Mouse (Mus musculus): ENCODE data around the gene Gm9844.

DNA sequence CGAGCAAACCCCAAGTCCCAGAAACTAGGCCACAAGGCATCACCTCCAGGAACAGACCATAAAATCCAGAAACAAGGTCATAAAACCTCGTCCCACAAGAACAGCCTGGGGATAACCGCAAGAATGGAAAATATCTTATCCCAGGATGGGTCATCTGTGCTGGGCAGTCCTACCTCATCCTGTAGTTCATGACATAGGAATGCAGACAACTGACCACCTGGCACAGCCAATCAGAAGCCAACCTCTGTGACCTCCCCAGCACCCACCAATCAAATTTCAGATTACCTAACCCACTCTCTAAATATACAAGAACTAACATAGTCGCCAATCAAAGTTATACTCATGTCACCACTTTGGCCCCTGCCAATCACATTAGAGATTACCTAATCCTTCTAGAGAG, 21.0 kb upstream of the Gm9844 start:
- TF ChIP-seq POLR2A (IDR thresholded peaks at IDR 0.05; ENCODE audit: borderline replicate concordance, control insufficient read depth, low read depth, low read length) (no peak), CTCF (IDR thresholded peaks at IDR 0.05; ENCODE audit: control insufficient read depth, insufficient read depth, low read length) (no peak)

All from bone marrow, adult 2 months (tissue).